Mouse (Mus musculus) MEL (cell line): Measurements from ENCODE around the gene Sema6d. TPM values are rescaled to one million over a fixed set of nuclear protein-coding genes. Genes with fewer than 3 reads are reported as not detected.

Experiments used
- DNase-seq: peaks from one replicate; pipeline ENCODE4 v3.0.0; 2011; ENCODE audit warnings: low read depth, low spot score
- H3K27ac ChIP-seq: 2 replicates; pipeline ENCODE4 v1.5.1; 2012; ENCODE audit warnings: low read depth, mild to moderate bottlenecking, control low read depth, low read length, moderate library complexity; ENCODE audit not compliant: control insufficient read depth
- H3K27me3 ChIP-seq, 2 experiments: fragments of 150-350 bp in 1 of 2; sonication (generic) in 1 of 2; 2 replicates each; pipeline ENCODE4 v1.6.1; 2012; ENCODE audit warnings: low read length in 2 of 2, mild to moderate bottlenecking in 2 of 2, improper control_type of control experiment in 1 of 2, moderate library complexity in 1 of 2; ENCODE audit not compliant: insufficient read depth in 2 of 2, control insufficient read depth in 1 of 2
- H3K36me3 ChIP-seq, 2 experiments: 2 replicates each; pipeline ENCODE4 v1.6.1; 2012 to 2014; ENCODE audit warnings: low read length in 2 of 2, improper control_type of control experiment in 1 of 2, inconsistent platforms in 1 of 2, mild to moderate bottlenecking in 1 of 2; ENCODE audit not compliant: insufficient read depth in 2 of 2, control insufficient read depth in 1 of 2
- H3K4me1 ChIP-seq, 2 experiments: fragments of 150-350 bp in 1 of 2; sonication (generic) in 1 of 2; 2 replicates each; pipeline ENCODE4 v1.6.1; 2012; ENCODE audit warnings: low read length in 2 of 2, improper control_type of control experiment in 1 of 2, mild to moderate bottlenecking in 1 of 2; ENCODE audit not compliant: insufficient read depth in 2 of 2, control insufficient read depth in 1 of 2
- H3K4me3 ChIP-seq, 2 experiments: fragments of 150-350 bp in 1 of 2; sonication (generic) in 1 of 2; 2 replicates each; pipeline ENCODE4 v1.5.1; 2012; ENCODE audit warnings: low read depth in 2 of 2, low read length in 2 of 2, mild to moderate bottlenecking in 2 of 2, moderate library complexity in 2 of 2, control low read depth in 1 of 2, improper control_type of control experiment in 1 of 2; ENCODE audit not compliant: control insufficient read depth in 1 of 2, insufficient read depth in 1 of 2
- H3K79me2 ChIP-seq: 2 replicates; pipeline ENCODE4 v1.6.1; 2012; ENCODE audit warnings: mild to moderate bottlenecking, low read length, moderate library complexity; ENCODE audit not compliant: control insufficient read depth, poor library complexity, insufficient read depth
- H3K9ac ChIP-seq: 2 replicates; pipeline ENCODE4 v1.6.1; 2012; ENCODE audit warnings: low read depth, mild to moderate bottlenecking, control low read depth, low read length, moderate library complexity; ENCODE audit not compliant: control insufficient read depth, poor library complexity, severe bottlenecking
- H3K9me3 ChIP-seq: fragments of 150-350 bp; sonication (generic); replicated peaks from 2 replicates; pipeline ENCODE4 v1.6.1; 2012; ENCODE audit warnings: mild to moderate bottlenecking, low read length, improper control_type of control experiment, moderate library complexity; ENCODE audit not compliant: insufficient read depth
- BHLHE40 ChIP-seq: IDR thresholded peaks from 2 replicates; pipeline ENCODE4 v1.6.1; 2012; ENCODE audit warnings: low read depth, mild to moderate bottlenecking, inconsistent platforms, low read length, improper control_type of control experiment, borderline replicate concordance
- CTCF ChIP-seq, 3 experiments: IDR thresholded peaks in 2 of 3; conservative IDR thresholded peaks in 1 of 3; 2 replicates each; pipeline ENCODE4 v1.5.1; 2011 to 2012; ENCODE audit warnings: low read length in 3 of 3, low read depth in 2 of 3, mild to moderate bottlenecking in 2 of 3, improper control_type of control experiment in 1 of 3, inconsistent platforms in 1 of 3, mixed read lengths in 1 of 3, moderate library complexity in 1 of 3; ENCODE audit not compliant: control insufficient read depth in 1 of 3, insufficient read depth in 1 of 3, poor library complexity in 1 of 3, severe bottlenecking in 1 of 3
- E2F4 ChIP-seq: IDR thresholded peaks from 2 replicates; pipeline ENCODE4 v1.6.1; 2011; ENCODE audit warnings: low read depth, low read length, improper control_type of control experiment, borderline replicate concordance
- ELF1 ChIP-seq: IDR thresholded peaks from 2 replicates; pipeline ENCODE4 v1.6.1; 2014; ENCODE audit warnings: low read depth, mild to moderate bottlenecking, inconsistent platforms, low read length, improper control_type of control experiment, moderate library complexity
- EP300 ChIP-seq, 2 experiments: IDR thresholded peaks; 2 replicates each; pipeline ENCODE4 v1.6.1; 2011; ENCODE audit warnings: improper control_type of control experiment in 2 of 2, low read length in 2 of 2, low read depth in 1 of 2, mild to moderate bottlenecking in 1 of 2
- JUND ChIP-seq: IDR thresholded peaks from 2 replicates; pipeline ENCODE4 v1.6.1; 2011; ENCODE audit warnings: low read depth, mild to moderate bottlenecking, improper control_type of control experiment, low read length
- KAT2A ChIP-seq: conservative IDR thresholded peaks from 2 replicates; pipeline ENCODE4 v1.6.1; 2012; ENCODE audit warnings: low read depth, low read length, improper control_type of control experiment, inconsistent platforms
- MXI1 ChIP-seq: IDR thresholded peaks from 2 replicates; pipeline ENCODE4 v1.6.1; 2011; ENCODE audit warnings: mild to moderate bottlenecking, low read depth, low read length, improper control_type of control experiment
- NELFE ChIP-seq: IDR thresholded peaks from 2 replicates; pipeline ENCODE4 v1.6.1; 2011; ENCODE audit warnings: low read depth, low read length, improper control_type of control experiment
- NRF1 ChIP-seq: IDR thresholded peaks from 2 replicates; pipeline ENCODE4 v1.6.1; 2014; ENCODE audit warnings: low read depth, mild to moderate bottlenecking, inconsistent platforms, low read length, improper control_type of control experiment, moderate library complexity; ENCODE audit not compliant: poor library complexity, insufficient read depth, severe bottlenecking
- RAD21 ChIP-seq: IDR thresholded peaks from 2 replicates; pipeline ENCODE4 v1.6.1; 2011; ENCODE audit warnings: mild to moderate bottlenecking, low read depth, low read length, improper control_type of control experiment
- SIN3A ChIP-seq: IDR thresholded peaks from 2 replicates; pipeline ENCODE4 v1.6.1; 2012; ENCODE audit warnings: low read length, improper control_type of control experiment, inconsistent platforms
- TCF12 ChIP-seq: IDR thresholded peaks from 2 replicates; pipeline ENCODE4 v1.6.1; 2014; ENCODE audit warnings: low read depth, mild to moderate bottlenecking, inconsistent platforms, low read length, improper control_type of control experiment, moderate library complexity
- UBTF ChIP-seq: IDR thresholded peaks from 2 replicates; pipeline ENCODE4 v1.6.1; 2012; ENCODE audit warnings: low read depth, mild to moderate bottlenecking, inconsistent platforms, low read length, improper control_type of control experiment, moderate library complexity, borderline replicate concordance; ENCODE audit not compliant: insufficient read depth
- USF2 ChIP-seq, 2 experiments: IDR thresholded peaks; 2 replicates each; pipeline ENCODE4 v1.6.1; 2011 to 2012; ENCODE audit warnings: improper control_type of control experiment in 2 of 2, low read length in 2 of 2, borderline replicate concordance in 1 of 2, inconsistent platforms in 1 of 2, low read depth in 1 of 2, mild to moderate bottlenecking in 1 of 2; ENCODE audit not compliant: insufficient read depth in 1 of 2
- ZC3H11A ChIP-seq: IDR thresholded peaks from 2 replicates; pipeline ENCODE4 v1.6.1; 2012; ENCODE audit warnings: low read depth, mild to moderate bottlenecking, inconsistent platforms, low read length, improper control_type of control experiment
- ZMIZ1 ChIP-seq: IDR thresholded peaks from 2 replicates; pipeline ENCODE4 v1.6.1; 2012; ENCODE audit warnings: low read depth, mild to moderate bottlenecking, inconsistent platforms, low read length, improper control_type of control experiment, moderate library complexity
- ZNF384 ChIP-seq: IDR thresholded peaks from 2 replicates; pipeline ENCODE4 v1.6.1; 2012; ENCODE audit warnings: low read depth, mild to moderate bottlenecking, inconsistent platforms, low read length, improper control_type of control experiment
- polyA plus RNA-seq, 2 experiments: library from polyadenylated mRNA; stranded (reverse) in 1 of 2; unstranded in 1 of 2; fragments of >175 nt in 1 of 2; fragments of >200 nt in 1 of 2; gene quantifications; 2 replicates each; pipeline versions ENCODE4 v1.2.1 to v1.2.4; 2012; ENCODE audit warnings: low replicate concordance in 2 of 2, low read depth in 1 of 2; ENCODE audit not compliant: insufficient read length in 2 of 2, insufficient read depth in 1 of 2, missing spikeins in 1 of 2
- total RNA-seq: library from RNA; depleted of rRNA; stranded (reverse); fragments of 300-350 nt; gene quantifications from 2 replicates; pipeline ENCODE4 v1.2.3, GENCODE M21; 2012

Sema6d gene
- total and polyA plus RNA-seq, 3 experiments, result not detected

DNA sequence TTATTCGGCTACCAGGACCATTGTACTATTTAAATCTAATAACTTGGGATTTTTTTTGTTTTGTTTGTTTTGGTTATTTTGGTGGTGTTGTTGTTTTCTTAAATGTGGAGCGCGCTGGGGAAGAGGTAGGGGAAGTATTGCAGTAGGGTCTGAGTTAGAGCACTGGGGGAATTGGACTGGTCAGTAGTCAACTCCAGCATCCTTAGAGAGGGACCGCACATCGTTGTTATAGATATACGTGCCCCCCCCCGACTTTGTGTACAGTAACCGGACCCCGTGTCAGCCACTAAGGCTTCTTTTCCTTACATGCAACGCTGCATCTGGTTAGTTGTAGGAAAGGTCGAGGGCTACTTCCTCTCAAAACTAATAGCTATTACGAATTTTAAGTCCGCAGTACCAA, 521.5 kb downstream of the Sema6d start:
- no peak overlapping the region for H3K9ac ChIP-seq
- no peak for DNase-seq
- H3K79me2 ChIP-seq, result no peaks in the 10 kb centered on the region
- no peaks in the 10 kb centered on the region for H3K36me3 ChIP-seq
- TF ChIP-seq BHLHE40 (no peak), CTCF (IDR thresholded peaks at IDR 0.05 in 2 of 3, conservative IDR thresholded peaks at IDR 0.05 in 1 of 3; ENCODE audit: control insufficient read depth in 1 of 3, insufficient read depth in 1 of 3, low read depth in 2 of 3, low read length in 3 of 3, poor library complexity in 1 of 3, severe bottlenecking in 1 of 3) (no peak), TCF12 (no peak), EP300 (IDR thresholded peaks at IDR 0.05; ENCODE audit: low read depth in 1 of 2, low read length in 2 of 2) (no peak), USF2 (IDR thresholded peaks at IDR 0.05; ENCODE audit: borderline replicate concordance in 1 of 2, insufficient read depth in 1 of 2, low read depth in 1 of 2, low read length in 2 of 2) (no peak), SIN3A (no peak), UBTF (no peak), KAT2A (no peak), E2F4 (no peak), RAD21 (no peak), MXI1 (no peak)
- no peaks in the 10 kb centered on the region for H3K27me3 ChIP-seq
- H3K27ac ChIP-seq, result no peak overlapping the region
- no peak overlapping the region for H3K4me3 ChIP-seq
- H3K4me1 ChIP-seq, result no peaks in the 10 kb centered on the region
- H3K9me3 ChIP-seq, result no peaks in the 10 kb centered on the region

DNA sequence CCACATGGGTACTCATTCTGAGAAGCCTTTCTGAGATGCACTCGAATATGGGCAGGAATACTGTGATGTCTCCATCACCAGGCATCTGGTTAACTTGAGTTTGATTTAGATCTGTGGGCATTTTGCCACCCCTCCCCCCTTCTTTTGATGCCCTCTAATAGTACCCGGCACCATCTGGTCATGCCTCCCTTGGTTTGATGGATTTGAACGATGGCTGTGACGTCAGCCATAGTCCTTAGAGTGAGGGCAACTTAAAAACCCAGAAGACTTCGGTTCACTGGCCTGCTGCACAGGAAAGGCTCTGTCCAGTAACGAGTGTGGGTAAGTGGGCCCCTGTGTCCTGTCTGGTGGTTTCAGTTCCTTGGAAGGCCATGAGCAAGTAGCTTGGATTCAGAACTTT, 522.5 kb downstream of the Sema6d start:
- H3K36me3 ChIP-seq, result no peaks in the 10 kb centered on the region
- no peak for DNase-seq
- H3K9ac ChIP-seq, result no peak overlapping the region
- H3K79me2 ChIP-seq, result no peaks in the 10 kb centered on the region
- H3K27me3 ChIP-seq, result no peaks in the 10 kb centered on the region
- H3K9me3 ChIP-seq, result no peaks in the 10 kb centered on the region
- H3K4me3 ChIP-seq, result no peak overlapping the region
- no peak overlapping the region for H3K27ac ChIP-seq
- H3K4me1 ChIP-seq, result no peaks in the 10 kb centered on the region
- TF ChIP-seq E2F4 (no peak), ZNF384 (no peak), ZMIZ1 (no peak)

DNA sequence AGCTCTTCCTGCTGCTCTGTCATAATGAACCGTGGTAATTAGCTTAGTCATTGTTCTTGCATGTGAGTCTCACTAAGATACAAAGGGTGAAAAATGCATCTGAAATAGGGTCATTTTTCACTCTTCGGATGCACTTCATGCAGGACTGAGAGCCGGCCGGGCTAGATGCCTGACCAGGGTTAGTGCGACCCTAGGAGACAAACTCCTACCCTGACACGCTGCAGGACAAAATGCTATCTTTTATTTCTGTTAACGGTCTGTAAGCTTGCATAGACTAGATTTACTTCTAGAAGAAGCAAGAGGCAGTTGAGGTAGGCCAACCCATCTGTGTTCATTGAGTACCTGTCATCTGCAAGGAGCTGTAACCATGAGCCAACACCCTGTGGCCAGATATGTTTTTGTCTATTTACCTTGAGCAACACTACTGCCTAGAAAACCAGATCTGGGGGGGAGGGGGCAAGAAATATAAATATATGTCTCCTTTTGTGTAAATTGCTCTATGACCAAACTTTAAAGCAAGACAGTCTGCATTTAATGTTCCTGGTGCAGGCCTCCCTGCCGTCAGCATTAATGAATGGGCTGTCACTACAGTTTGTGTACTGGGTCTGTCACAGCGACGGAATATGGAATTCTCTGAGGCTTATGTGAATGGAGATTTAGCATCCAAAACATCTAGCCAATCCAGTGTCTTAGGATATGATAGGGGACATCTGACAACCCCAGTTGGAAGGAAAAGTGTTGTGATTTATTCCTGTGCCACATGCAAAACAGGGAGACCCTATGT, 523.1 kb downstream of the Sema6d start:
- H3K27me3 ChIP-seq, result no peaks in the 10 kb centered on the region
- TF ChIP-seq ZNF384, result no peak
- no peak for TF ChIP-seq NELFE
- no peak for TF ChIP-seq NRF1
- no peak for TF ChIP-seq ZC3H11A
- no peak for TF ChIP-seq JUND
- TF ChIP-seq ELF1, result no peak
- no peak overlapping the region for H3K4me3 ChIP-seq
- DNase-seq, result no peak
- H3K9ac ChIP-seq, result no peak overlapping the region
- no peaks in the 10 kb centered on the region for H3K4me1 ChIP-seq
- no peaks in the 10 kb centered on the region for H3K9me3 ChIP-seq
- H3K36me3 ChIP-seq, result no peaks in the 10 kb centered on the region
- no peaks in the 10 kb centered on the region for H3K79me2 ChIP-seq
- H3K27ac ChIP-seq, result no peak overlapping the region
